Mouse (Mus musculus) hindbrain, embryonic 11.5 days (tissue): ENCODE data around the gene Maml1. TPM values are rescaled to one million over a fixed set of nuclear protein-coding genes. Genes with fewer than 3 reads are reported as not detected.

Source experiments
- ATAC-seq: fragments of 200-750 bp; cut with Nextera tagmentation; 2 replicates; pipeline ENCODE4 v1.8.0; 2017; ENCODE audit warnings: mild to moderate bottlenecking, moderate TSS enrichment, moderate library complexity; ENCODE audit not compliant: low FRiP score
- DNase-seq: peaks from one replicate; pipeline ENCODE4 v3.0.0-alpha.2; 2015; ENCODE audit warnings: low spot score
- H3K27ac ChIP-seq: fragments of 300-500 bp; sonication (generic); 2 replicates; pipeline ENCODE4 v1.5.1; 2014; ENCODE audit warnings: mild to moderate bottlenecking, low read depth, low read length
- H3K27me3 ChIP-seq: fragments of 300-500 bp; sonication (generic); 2 replicates; pipeline ENCODE4 v1.6.1; 2014; ENCODE audit warnings: mild to moderate bottlenecking, low read length, moderate library complexity, mixed read lengths; ENCODE audit not compliant: control insufficient read depth, insufficient read depth
- H3K36me3 ChIP-seq: fragments of 300-500 bp; sonication (generic); 2 replicates; pipeline ENCODE4 v1.6.1; 2014; ENCODE audit warnings: mild to moderate bottlenecking, low read length, moderate library complexity, mixed read lengths; ENCODE audit not compliant: control insufficient read depth, insufficient read depth
- H3K4me1 ChIP-seq: fragments of 300-500 bp; sonication (generic); replicated peaks from 2 replicates; pipeline ENCODE4 v1.6.1; 2014; ENCODE audit warnings: low read length, mixed read lengths; ENCODE audit not compliant: control insufficient read depth, insufficient read depth
- H3K4me2 ChIP-seq: fragments of 300-500 bp; sonication (generic); replicated peaks from 2 replicates; pipeline ENCODE4 v1.6.1; 2014; ENCODE audit warnings: mild to moderate bottlenecking, low read depth, low read length
- H3K4me3 ChIP-seq: fragments of 300-500 bp; sonication (generic); 2 replicates; pipeline ENCODE4 v1.5.1; 2014; ENCODE audit warnings: low read depth, low read length
- H3K9ac ChIP-seq: fragments of 300-500 bp; sonication (generic); 2 replicates; pipeline ENCODE4 v1.6.1; 2014; ENCODE audit warnings: low read depth, low read length
- H3K9me3 ChIP-seq: fragments of 300-500 bp; sonication (generic); 2 replicates; pipeline ENCODE4 v1.6.1; 2016; ENCODE audit warnings: low read length; ENCODE audit not compliant: control insufficient read depth
- WGBS: fragments of 180-500 bp; shearing (Covaris S2); extraction: QIAGEN DNeasy Blood & Tissue Kit; methylation state at CpG from one replicate; pipeline ENCODE4 v1.1.7; 2014; 5-methylcytosine and 5-hydroxymethylcytosine counted together
- polyA plus RNA-seq: library from polyadenylated mRNA; unstranded; fragments of >200 nt; fragmentation: Nextera tagmentation; extraction: Ambion mirVana; gene quantifications from 2 replicates; pipeline ENCODE4 v1.2.1, GENCODE M21; 2014

Gene Maml1
- polyA plus RNA-seq, 1 experiment from 2014 or later: 10.1 TPM

- DNase-seq (peak; percentile 19), ATAC-seq (no peak)
- Histone ChIP-seq H3K4me2 (peak overlapping the region; percentile 66), H3K4me3 (peak overlapping the region; percentile 97), H3K9ac (peak overlapping the region; percentile 99), H3K36me3 (no peaks in the 10 kb centered on the region; the same call in 1 of the 2 replicates), H3K27me3 (no peaks in the 10 kb centered on the region), H3K4me1 (peaks cover 5% of the 10 kb centered on the region), H3K9me3 (no peaks in the 10 kb centered on the region), H3K27ac (peak overlapping the region; percentile 98; the same call in 1 of the 2 replicates)
- 23% methylated on average over 20 of the region's 20 CpGs for WGBS
Measured at GRCm38 (mm10) chr11:50290486-50291225, 1.5 kb downstream of the Maml1 start.

- DNase-seq (no peak), ATAC-seq (no peak)
- Histone ChIP-seq H3K36me3 (no peaks in the 10 kb centered on the region; the same call in 1 of the 2 replicates), H3K4me3 (no peak overlapping the region), H3K27ac (no peak overlapping the region), H3K27me3 (no peaks in the 10 kb centered on the region), H3K9me3 (no peaks in the 10 kb centered on the region), H3K9ac (no peak overlapping the region), H3K4me1 (peaks cover 5% of the 10 kb centered on the region), H3K4me2 (no peak overlapping the region)
- 86% methylated on average over 1 of the region's 1 CpGs for WGBS
Measured at GRCm38 (mm10) chr11:50286428-50286827, 5.7 kb downstream of the Maml1 start.

GRCm38 (mm10) chr11:50285696-50286095, 6.4 kb downstream of the Maml1 start:
- Histone ChIP-seq H3K9me3 (no peaks in the 10 kb centered on the region), H3K36me3 (no peaks in the 10 kb centered on the region; the same call in 1 of the 2 replicates), H3K4me3 (no peak overlapping the region), H3K9ac (no peak overlapping the region), H3K27me3 (no peaks in the 10 kb centered on the region), H3K27ac (no peak overlapping the region), H3K4me2 (no peak overlapping the region), H3K4me1 (peaks cover 5% of the 10 kb centered on the region)
- DNase-seq: no peak
- ATAC-seq: no peak
- 97% methylated on average over 7 of the region's 7 CpGs for WGBS

- DNase-seq (no peak), ATAC-seq (no peak)
- Histone ChIP-seq H3K4me3 (no peak overlapping the region), H3K4me2 (no peak overlapping the region), H3K9me3 (no peaks in the 10 kb centered on the region), H3K36me3 (no peaks in the 10 kb centered on the region; the same call in 1 of the 2 replicates), H3K27me3 (no peaks in the 10 kb centered on the region), H3K27ac (no peak overlapping the region), H3K9ac (no peak overlapping the region), H3K4me1 (peaks cover 2% of the 10 kb centered on the region)
- 94% methylated on average over 5 of the region's 5 CpGs for WGBS
Measured at GRCm38 (mm10) chr11:50285263-50285662, 6.8 kb downstream of the Maml1 start.

GRCm38 (mm10) chr11:50280053-50280452, 12.1 kb downstream of the Maml1 start:
- no peak overlapping the region for H3K9ac ChIP-seq
- no peaks in the 10 kb centered on the region for H3K9me3 ChIP-seq
- DNase-seq: no peak
- H3K36me3 ChIP-seq: no peaks in the 10 kb centered on the region
- no peak for ATAC-seq
- H3K4me1 ChIP-seq: no peaks in the 10 kb centered on the region
- no peak overlapping the region for H3K27ac ChIP-seq
- no peak overlapping the region for H3K4me2 ChIP-seq
- no peaks in the 10 kb centered on the region for H3K27me3 ChIP-seq
- no peak overlapping the region for H3K4me3 ChIP-seq
- 73% methylated on average over 1 of the region's 1 CpGs for WGBS

GRCm38 (mm10) chr11:50279005-50279404, 13.1 kb downstream of the Maml1 start:
- ATAC-seq (no peak), DNase-seq (no peak)
- H3K27me3 ChIP-seq: no peaks in the 10 kb centered on the region
- no peaks in the 10 kb centered on the region for H3K9me3 ChIP-seq
- WGBS: 95% methylated on average over 4 of the region's 4 CpGs
- H3K9ac ChIP-seq: no peak overlapping the region
- no peak overlapping the region for H3K4me2 ChIP-seq
- no peaks in the 10 kb centered on the region for H3K36me3 ChIP-seq
- H3K4me3 ChIP-seq: no peak overlapping the region
- H3K4me1 ChIP-seq: no peaks in the 10 kb centered on the region
- H3K27ac ChIP-seq: no peak overlapping the region

GRCm38 (mm10) chr11:50277706-50278105, 14.4 kb downstream of the Maml1 start:
- 90% methylated on average over 6 of the region's 6 CpGs for WGBS
- no peak for ATAC-seq
- H3K4me1 ChIP-seq: no peaks in the 10 kb centered on the region

GRCm38 (mm10) chr11:50277025-50277424, 15.1 kb downstream of the Maml1 start:
- Histone ChIP-seq H3K4me3 (no peak overlapping the region), H3K4me2 (no peak overlapping the region), H3K9ac (no peak overlapping the region), H3K27ac (no peak overlapping the region), H3K9me3 (no peaks in the 10 kb centered on the region), H3K27me3 (no peaks in the 10 kb centered on the region), H3K36me3 (no peaks in the 10 kb centered on the region), H3K4me1 (no peaks in the 10 kb centered on the region)
- DNase-seq: no peak
- ATAC-seq: no peak

More at GRCm38 (mm10) chr11:50277706-50278105, 14.4 kb downstream of the Maml1 start:
- H3K4me3 ChIP-seq: no peak overlapping the region
- H3K9me3 ChIP-seq: no peaks in the 10 kb centered on the region
- no peak for DNase-seq
- no peak overlapping the region for H3K4me2 ChIP-seq
- no peaks in the 10 kb centered on the region for H3K36me3 ChIP-seq
- no peak overlapping the region for H3K9ac ChIP-seq
- no peaks in the 10 kb centered on the region for H3K27me3 ChIP-seq
- H3K27ac ChIP-seq: no peak overlapping the region

GRCm38 (mm10) chr11:50275568-50276151, 16.5 kb downstream of the Maml1 start:
- no peak overlapping the region for H3K4me2 ChIP-seq
- ATAC-seq (no peak), DNase-seq (no peak)
- no peaks in the 10 kb centered on the region for H3K4me1 ChIP-seq
- H3K36me3 ChIP-seq: no peaks in the 10 kb centered on the region
- H3K4me3 ChIP-seq: no peak overlapping the region
- WGBS: 92% methylated on average over 5 of the region's 5 CpGs
- H3K9me3 ChIP-seq: no peaks in the 10 kb centered on the region
- H3K27me3 ChIP-seq: no peaks in the 10 kb centered on the region
- no peak overlapping the region for H3K27ac ChIP-seq
- no peak overlapping the region for H3K9ac ChIP-seq
